Mouse (Mus musculus): Measurements from ENCODE around the gene Erlin1.

The Erlin1 gene
- long read RNA-seq, experiment 1, partial matches to known transcripts = 1 of 4 reads
- long read RNA-seq, experiment 1, other reads (novel, unspliced or antisense) = 1 of 4 reads
- long read RNA-seq, experiment 2, transcript Erlin1-202 (12 exons, 3,136 nt) = major isoform, 7 of 17 reads
- long read RNA-seq, experiment 2, partial matches to known transcripts = 3 of 17 reads
- long read RNA-seq, experiment 2, other reads (novel, unspliced or antisense) = 4 of 17 reads

DNA sequence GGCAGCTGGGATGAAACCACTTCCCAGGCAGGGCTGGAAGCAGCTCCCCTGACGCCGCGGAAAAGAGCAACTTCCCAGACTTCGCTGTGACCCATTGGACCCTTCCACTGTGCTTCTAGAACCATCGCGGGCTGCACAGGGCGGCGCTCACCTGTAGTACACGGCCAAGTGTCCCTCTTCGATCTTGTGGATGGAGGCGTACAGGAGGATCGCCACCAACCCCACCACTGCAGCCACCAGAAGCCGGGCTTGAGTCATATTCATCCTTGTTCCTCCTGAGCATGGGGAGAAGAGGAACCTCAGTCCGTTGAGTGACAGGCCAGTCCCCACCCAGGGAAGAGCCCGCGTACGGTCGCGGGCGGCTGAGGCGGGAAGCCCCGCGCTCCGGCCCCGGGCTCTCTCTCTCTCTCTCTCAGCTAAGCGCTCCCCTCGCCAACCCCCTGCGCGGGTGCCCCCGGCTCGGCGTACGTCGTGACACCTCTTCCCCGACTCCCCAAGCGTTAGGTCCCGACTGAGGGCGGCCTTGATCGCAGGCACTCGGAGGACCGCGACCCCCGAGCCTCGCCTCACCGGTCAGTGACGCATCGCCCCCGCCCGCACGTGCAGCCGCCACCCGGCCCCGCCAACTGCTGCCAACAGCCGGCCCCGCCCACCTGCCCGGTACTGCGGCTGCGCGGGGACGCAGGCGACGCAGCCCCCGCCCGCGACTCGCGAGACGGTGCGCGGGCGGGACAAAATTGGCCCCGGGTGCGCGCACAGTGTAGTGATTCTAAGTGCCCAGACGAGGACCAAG is at the start of gene Erlin1:
Gene Erlin1, minus strand, starts transcription at position 665 of the 793 bp plus-strand sequence.
- intact Hi-C loops (cut with DNase I) = no loop called here

DNA sequence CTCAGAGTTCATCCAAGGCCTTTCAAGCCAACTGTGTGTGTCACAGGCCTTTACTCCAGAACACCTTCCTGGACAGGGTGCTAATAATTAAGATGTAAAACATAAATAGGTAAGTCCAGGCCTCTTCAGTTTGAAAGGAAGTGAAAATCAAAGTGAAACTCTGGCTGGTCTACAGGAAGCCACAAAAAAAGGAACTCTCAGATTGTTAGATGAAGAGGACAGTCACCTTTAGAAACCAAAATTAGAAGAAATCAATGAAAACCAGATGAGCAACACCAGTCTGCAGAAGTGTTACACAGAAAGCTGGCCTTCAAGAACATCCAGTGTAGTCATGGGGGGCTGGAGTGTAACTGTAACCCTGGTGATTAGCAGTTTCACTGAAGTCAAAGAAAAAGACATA is 48.2 kb upstream of the Erlin1 start:
- intact Hi-C loops (cut with DNase I) = no loop called here

GRCm38 (mm10) chr19:44111706-44112105 is 42.1 kb upstream of the Erlin1 start:
- intact Hi-C loops (cut with DNase I) = no loop called here

GRCm38 (mm10) chr19:44110356-44110755 is 40.8 kb upstream of the Erlin1 start:
- intact Hi-C loops (cut with DNase I) = no loop called here

DNA sequence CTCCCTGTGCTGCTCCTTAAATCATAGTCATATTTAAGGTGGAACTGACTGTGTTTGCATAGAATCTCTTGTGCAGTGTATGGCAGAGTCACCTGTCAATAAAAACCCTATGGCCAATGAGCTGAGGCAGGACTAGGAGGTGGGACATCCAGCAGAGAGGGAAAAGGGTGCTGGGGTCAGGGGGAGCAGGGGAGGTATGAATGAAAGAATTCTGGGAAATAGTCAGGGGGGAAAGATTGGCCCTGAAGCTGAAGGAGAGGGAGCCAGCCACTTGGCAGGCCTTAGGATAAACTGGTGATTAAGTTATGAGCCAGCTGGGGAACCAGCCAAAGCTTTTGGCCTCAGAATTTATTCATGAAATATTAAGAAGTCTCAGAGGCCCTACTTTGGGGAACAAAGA is 39.4 kb upstream of the Erlin1 start:
- intact Hi-C loops (cut with DNase I) = no loop called here

DNA sequence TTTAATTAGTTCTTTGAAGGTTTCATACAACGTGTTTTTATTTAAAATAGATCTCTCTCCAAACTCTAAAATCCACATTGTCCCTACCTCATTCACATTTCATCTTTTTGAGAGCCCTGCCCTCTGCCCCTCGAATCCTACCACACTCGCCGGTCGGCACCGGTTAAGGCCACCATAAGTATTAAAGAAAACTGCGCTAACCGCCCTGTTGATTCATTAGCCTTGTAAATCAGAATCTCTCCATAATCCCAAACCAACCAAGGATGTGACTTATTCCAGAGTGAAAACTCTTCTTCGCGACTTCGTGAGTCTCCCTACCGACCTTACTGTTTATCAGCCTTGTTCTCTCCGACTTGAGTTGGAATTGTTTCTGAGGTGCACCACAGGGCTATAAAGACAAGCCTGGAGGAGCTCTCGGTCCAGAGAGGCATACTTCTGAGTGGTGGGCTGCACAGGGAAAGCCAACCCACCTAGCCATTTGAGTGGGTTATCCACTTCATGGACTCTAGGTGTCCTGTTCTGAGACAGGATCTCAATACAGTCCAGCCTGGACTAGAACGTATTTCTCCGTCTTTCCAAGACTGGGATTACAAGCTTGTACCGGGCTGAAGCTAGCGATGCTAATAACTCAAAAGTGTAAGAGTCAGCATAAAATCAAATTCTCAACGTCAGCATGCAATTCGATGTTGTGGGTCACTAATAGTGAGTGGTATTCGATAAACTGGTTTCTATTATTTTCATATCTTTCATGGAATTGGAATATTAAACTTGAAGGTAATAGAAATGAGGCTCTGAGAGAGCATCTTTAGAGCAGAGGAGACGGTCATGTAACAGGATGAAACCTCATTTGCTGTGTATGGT is 38.3 kb upstream of the Erlin1 start:
- intact Hi-C loops (cut with DNase I) = no loop called here

DNA sequence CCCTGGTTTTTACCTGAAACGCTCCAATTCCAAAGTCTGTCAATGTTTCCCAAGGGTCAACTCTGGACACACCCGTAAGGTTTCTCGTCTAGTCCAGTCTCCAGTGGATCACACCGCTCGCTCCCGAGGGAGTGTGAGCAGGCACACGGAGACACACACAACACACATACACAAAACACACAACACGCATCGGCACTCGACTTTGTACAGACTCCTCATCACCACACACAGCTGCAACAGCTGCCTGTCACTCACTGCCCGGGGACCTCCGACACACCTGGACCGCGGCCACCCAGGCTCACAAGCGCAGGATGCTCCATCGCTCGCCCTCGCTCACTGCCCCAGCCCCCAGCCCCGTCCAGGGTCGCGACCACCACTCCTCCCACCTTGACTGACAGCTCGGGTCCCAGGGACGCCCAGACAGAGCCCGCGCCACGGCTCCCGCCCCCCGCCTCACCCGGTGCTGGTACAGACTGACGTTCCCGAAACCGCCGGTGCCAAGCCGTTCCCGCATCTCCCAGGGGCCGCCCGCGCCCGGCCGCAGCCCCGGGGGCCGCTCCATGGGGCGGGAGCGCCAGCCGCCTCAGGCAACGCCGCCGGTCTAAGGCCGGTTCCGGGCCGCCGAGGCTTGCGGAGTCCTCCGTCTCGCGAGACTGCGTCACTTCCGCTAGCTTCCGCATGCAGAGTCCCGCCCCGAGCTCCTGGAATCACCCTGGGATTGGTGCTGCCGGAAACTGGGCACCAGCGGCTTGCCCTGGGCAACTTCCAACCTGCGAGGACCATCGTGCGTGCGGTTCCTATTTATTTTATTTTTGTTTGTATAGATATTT is 37.5 kb upstream of the Erlin1 start, which contains the start of gene Chuk:
Gene Chuk, minus strand, starts transcription at position 650 of the 830 bp plus-strand sequence.
- intact Hi-C loops (cut with DNase I) = no loop called here

GRCm38 (mm10) chr19:44104393-44104792 is 34.8 kb upstream of the Erlin1 start:
- intact Hi-C loops (cut with DNase I) = no loop called here

DNA sequence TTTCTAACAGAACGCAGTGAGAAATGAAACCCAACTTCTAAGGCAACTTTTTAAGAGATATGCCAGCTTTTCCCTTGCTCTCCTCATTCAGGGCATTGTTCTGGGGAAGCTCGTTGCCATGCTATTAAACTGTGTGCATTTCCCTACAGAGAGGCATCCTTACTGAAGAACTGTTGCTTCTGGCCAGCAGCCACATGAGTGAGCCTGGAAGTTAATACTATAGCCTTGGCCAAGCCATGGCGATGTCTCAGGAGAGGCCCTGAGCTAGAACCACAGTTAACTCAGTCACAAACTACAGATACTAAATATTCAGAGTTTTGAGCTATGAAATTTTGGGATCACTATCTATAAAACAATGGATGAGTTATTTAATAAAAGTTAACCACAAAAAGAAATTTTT is 33.4 kb upstream of the Erlin1 start:
- intact Hi-C loops (cut with DNase I) = no loop called here

DNA sequence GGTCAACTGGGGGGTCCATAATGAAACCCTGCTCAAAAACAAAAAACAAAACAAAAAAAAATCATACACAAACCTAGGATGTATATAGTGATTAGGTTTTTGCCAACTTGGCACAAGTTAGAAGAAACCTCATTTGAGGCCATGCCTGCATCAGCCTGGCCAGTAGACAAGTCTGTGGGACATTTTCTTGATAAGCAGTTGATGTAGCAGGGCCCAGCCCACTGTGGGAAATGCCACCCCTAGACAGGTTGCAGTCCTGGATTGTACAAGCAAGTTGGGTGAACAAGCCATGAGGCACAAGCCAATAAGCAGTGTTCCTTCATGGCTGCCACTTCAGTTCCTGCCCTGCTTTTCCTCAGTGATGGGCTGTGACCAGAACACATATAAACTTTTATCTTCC is 31.3 kb upstream of the Erlin1 start:
- intact Hi-C loops (cut with DNase I) = no loop called here

DNA sequence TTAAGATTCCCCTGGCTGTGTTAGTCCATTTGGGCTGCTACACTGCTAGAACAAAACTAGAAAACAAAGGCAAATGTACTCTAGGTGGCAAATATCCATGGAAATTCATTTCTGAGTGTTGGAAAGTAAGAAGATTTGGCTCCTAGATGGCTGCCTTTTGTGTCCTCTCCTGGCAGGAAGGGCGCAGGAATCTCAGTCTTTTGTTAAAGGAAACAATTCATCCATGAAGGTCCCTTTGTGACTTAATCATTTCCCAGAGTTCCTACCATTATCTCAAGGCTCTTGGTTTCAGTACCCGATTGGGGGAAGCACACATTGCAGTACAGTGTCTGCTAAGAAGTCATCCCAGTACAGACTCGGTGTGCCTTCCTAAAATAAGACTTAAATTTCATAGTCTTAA is 16.7 kb upstream of the Erlin1 start:
- intact Hi-C loops (cut with DNase I) = no loop called here

GRCm38 (mm10) chr19:44080920-44081319 is 11.3 kb upstream of the Erlin1 start:
- intact Hi-C loops (cut with DNase I) = no loop called here

GRCm38 (mm10) chr19:44080023-44080422 is 10.4 kb upstream of the Erlin1 start:
- intact Hi-C loops (cut with DNase I) = no loop called here

- intact Hi-C loops (cut with DNase I) = no loop called here
Observed at GRCm38 (mm10) chr19:44077024-44077423, 7.4 kb upstream of the Erlin1 start.

DNA sequence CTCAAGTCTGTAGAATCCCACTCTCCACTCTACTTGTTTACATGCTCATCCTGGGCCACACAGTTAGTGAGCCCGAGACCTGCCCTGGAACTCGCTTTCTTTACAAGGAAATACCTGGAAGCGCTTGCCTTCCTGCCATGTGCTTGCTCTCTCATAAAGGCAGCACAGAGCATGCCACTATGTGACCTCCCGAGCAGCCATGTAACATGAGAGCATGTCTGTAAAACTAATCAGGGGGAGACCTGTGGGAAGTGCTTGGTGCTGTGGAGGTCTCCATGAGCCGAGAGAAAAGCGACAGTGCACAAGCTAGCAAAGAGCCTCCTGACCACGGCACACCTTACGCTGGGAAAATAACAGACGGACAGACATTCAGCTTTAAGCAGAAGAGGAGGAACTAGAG is 6.9 kb upstream of the Erlin1 start:
- intact Hi-C loops (cut with DNase I) = no loop called here

- intact Hi-C loops (cut with DNase I) = loop anchor here (5.0 kb wide), 1 partner anchor 72 kb away; the partner anchor contains the start of gene Bloc1s2
Observed at GRCm38 (mm10) chr19:44074986-44075385, 5.4 kb upstream of the Erlin1 start.

DNA sequence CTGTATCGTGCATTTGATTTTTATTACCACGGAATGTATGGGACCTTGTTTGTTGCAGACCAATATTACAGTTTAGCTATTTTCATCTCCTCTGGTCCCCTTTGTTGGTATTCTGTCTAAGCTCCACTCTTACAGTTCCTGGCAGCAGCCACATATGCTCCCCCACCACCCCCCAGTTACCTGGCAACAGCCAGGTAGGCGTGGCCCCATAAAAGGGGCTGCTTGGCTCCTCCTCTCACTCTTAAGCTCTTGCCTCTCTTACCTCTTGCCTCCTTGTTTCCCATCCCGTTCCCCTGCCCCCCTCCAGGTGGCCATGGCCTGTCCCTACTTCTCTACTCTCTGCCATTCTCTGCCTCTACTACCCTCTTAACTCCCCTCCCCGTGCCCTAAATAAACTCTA is 1.6 kb upstream of the Erlin1 start:
- intact Hi-C loops (cut with DNase I) = loop anchor here (5.0 kb wide), 1 partner anchor 76 kb away; the partner anchor contains the start of gene Bloc1s2

DNA sequence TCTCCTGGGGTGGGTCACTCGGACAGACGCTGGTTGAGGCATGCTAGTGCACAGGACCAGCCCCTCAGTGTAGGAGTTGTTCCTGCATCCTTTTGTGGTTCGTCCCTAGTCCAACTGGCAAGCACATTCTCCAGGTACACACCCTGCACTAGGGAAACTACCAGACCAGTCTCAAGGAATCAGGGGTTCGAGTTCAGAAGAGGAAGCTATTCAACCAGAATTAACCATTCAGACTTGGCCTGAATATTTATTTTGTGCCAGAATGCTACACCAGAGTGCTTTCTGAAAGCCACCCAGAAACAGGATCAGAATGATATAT is 288 bp upstream of the Erlin1 start:
- intact Hi-C loops (cut with DNase I) = loop anchor here (5.0 kb wide), 1 partner anchor 77 kb away; the partner anchor contains the start of gene Bloc1s2

DNA sequence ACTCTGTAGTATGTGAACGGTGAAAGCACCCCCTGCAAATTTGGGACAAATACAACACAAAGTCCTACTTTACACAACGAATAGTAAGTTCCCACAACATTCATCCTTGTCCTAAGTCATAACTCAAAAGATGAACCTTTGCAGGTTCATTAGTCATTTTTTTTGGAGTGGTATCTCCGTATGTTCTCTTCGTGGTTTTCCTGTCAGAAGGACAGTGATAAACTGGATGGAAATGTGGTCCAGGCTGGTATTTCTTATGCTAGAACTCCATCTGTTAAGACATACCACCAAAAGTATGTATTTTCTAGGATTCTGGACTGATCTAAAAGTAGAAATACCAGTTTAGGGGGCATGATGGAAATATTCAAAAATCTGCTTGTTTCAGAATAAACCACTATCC is 1.4 kb downstream of the Erlin1 start:
- intact Hi-C loops (cut with DNase I) = no loop called here

DNA sequence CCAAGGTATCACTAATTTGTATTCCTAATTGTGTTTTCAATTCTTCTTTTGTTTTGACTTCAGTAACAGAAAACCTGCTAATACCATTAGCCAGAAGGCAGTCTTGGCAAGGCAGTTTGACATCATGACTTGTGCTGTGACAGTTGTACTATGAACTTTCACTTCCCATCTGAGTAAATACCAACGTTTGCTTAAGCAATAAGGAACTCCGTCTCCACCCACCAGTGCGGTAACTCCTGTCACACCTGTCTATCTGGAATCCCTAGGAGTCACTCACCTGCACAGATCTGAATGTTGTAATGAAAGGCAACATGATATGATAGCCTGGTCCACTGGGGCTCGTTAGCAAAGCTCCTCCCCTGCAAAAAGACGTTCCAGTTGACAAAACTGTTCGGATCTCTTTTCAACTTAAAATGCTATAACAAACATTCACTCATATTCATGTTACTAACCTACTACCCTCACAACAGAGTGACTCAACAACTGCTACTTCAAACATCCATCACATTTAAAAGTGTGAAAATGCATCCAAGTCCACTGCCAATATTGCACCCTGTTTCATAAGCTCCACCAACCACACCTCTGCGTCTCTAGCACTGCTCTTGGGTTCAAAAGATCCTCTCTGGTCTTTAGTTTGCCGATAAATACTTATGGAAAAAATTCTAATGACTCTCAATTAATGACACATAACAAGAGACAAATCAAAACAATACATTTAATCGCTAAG is 2.1 kb downstream of the Erlin1 start:
- intact Hi-C loops (cut with DNase I) = no loop called here
